Mouse (Mus musculus): ENCODE measurements around the gene Ccl1.
A peak's percentile ranks its signal among the peaks of the same experiment; 100 is the strongest.

Ccl1 gene

GRCm38 (mm10) chr11:82205221-82205620 lies 100.3 kb downstream of the Ccl1 start:
- DNase-seq (ENCODE audit: extremely low spot score), result no peak

- DNase-seq (ENCODE audit: extremely low spot score), result no peak
Observed at GRCm38 (mm10) chr11:82203706-82204105, 101.8 kb downstream of the Ccl1 start.

- no peak for DNase-seq (ENCODE audit: extremely low spot score)
Observed at GRCm38 (mm10) chr11:82197774-82198173, 107.7 kb downstream of the Ccl1 start.

GRCm38 (mm10) chr11:82194980-82195379 lies 110.5 kb downstream of the Ccl1 start:
- DNase-seq (ENCODE audit: extremely low spot score), result no peak

DNA sequence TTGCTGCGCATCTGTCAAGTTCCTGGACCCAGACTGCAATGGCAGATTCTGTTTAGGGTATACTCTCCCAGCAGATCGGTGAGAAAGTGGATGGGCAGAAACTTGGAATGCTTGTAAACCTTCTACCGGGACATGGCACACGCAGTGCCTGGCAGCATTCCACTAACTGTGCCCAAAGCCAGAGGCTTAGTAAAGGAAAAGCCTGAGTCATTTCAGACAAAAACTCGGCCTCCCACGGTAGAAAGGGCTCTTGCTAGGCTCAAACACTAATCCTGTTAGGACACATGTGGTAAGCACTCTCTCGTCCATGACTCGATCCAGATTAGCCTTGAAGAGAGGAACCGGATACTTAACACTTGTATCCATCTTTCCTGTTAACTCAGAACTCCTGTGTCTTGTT lies 111.7 kb downstream of the Ccl1 start:
- DNase-seq (ENCODE audit: extremely low spot score), result no peak

DNA sequence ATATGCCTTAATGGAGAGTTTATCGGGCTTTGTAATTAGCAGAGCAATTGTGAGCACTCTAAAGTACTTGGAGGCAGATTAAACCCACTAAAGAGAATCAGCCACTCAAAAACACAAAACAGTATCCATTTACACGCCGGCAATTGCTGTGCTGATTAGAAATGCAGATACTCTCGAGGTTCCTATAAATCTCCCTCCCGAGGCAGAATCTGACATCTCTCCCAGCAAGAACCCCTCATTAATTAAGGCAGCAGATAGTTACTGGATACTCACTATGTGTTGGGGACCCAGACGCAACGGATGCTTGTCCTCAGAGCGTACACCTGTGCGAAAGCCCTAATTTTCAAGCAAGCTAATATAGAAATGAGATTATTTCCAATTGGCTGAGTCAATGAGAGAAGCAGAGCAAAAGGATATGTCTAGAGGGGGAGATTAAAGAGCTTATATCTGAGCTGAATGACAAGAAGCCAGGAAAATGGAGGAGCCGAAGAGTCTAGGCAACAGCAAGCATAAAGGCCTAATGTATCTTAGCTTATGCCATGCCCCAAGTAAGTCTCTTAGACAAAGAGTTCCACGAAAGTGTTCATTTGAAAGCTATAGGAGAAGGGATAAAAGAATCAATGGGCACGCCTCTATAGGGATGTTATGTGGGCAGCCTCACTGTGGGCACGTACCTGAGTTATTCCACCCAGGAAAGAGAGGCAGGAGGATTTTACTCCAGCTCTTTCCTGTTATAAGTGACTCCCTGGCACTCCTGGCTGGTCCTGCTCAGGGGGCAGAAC lies 115.5 kb downstream of the Ccl1 start:
- DNase-seq (ENCODE audit: extremely low spot score), result no peak

DNA sequence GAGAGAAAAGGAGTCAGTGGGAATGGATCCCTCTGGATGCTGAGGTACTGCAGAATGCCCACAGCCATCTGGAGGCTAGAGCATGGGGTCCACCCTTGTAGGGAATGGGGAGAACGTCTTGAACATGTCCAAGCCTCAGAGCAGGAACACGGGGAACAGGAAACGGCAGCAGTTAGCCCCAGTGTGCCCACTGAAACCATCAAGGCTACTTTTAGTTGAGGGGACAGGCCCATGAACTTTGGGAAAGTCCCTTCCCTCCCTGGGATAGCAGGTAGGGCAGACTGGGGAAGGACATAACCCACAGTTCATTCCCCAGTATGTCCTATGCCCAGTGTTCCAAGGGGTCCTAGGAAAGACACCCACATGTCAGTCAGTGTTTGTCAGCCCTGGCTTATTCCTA lies 119.8 kb downstream of the Ccl1 start:
- DNase-seq (ENCODE audit: extremely low spot score), result no peak

GRCm38 (mm10) chr11:82183281-82183935 lies 122.1 kb downstream of the Ccl1 start:
- no peak for DNase-seq (ENCODE audit: extremely low spot score)

- DNase-seq (ENCODE audit: extremely low spot score), result no peak
Observed at GRCm38 (mm10) chr11:82182401-82182800, 123.1 kb downstream of the Ccl1 start.

DNA sequence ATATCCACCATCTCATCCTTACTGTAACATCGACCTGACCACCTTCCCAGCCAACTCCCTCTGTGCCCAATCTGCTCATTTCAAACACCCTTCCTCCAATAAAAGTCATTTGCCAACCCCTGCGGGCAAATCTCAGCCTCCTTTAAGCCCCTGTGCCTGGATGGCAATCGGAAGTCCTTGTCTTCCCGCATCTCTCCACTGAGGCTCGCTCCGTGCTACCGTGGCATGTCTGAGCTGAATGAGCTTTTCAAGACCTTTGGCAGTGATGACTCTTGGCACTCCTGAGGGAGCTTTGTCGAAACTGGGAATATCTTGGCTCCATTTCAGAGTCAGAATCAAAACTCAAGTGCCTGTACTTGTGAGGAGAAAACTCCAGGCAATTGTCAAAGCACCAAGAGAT lies 124.2 kb downstream of the Ccl1 start:
- DNase-seq (ENCODE audit: extremely low spot score), result no peak

DNA sequence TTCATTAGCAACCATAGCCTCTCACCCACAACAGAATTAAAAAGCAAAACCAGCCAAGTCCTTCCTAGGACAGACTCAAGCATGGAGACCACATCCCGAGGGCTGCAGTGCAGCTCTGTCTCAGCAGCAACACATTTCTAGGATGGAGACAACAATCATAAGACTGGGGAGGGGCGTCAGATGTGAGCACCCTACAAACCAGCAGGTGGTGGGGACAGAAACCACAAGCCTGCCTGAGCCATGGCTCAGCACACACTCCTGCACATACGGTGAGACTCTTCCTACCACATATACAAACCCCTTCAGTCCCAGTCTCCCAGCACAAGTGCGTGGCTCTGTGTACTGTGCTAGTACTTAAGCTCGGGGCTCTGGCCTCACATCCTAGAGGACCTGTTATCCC lies 127.3 kb downstream of the Ccl1 start:
- DNase-seq (ENCODE audit: extremely low spot score), result no peak

DNA sequence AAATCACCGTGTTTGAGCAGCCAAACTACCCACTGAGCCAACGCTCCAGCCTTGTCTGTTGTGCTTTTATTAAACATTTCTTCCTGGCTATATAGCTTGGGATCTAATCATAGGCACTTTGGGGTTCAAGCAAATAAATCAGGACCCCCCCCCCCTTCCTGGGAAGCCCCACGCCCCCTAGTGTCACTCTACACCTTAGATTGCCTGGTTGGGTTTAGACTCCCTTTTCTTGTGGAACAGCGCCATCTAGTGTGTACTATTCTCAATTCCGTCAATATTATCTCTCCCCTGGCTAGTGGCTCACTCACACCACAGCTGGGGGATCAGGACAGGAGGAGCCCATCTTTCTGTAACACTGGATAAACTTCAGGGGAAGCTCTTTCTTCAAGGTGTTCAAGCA lies 127.8 kb downstream of the Ccl1 start:
- peak; percentile 71 for DNase-seq (ENCODE audit: extremely low spot score)

GRCm38 (mm10) chr11:82174794-82175193 lies 130.7 kb downstream of the Ccl1 start:
- peak; percentile 59 for DNase-seq (ENCODE audit: extremely low spot score)

DNA sequence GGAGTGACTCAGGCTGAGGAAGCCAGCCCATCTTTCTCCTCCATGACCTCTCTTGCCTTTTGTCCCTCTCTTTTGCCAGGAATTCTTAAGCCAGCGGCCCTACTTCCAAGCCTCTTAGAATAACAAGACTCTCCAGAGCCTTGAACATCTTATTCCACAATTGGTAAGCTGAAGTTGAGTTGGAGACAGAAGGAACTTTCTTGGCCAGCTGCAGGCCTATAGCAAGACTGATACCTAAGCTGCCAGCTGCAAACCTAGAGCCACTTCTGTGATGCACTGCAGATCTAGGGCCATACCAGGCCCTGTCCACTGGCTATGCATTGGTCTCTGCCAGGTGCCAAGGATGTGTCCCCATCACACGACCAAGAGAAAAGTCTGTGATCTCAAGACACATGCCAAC lies 132.0 kb downstream of the Ccl1 start:
- no peak for DNase-seq (ENCODE audit: extremely low spot score)

DNA sequence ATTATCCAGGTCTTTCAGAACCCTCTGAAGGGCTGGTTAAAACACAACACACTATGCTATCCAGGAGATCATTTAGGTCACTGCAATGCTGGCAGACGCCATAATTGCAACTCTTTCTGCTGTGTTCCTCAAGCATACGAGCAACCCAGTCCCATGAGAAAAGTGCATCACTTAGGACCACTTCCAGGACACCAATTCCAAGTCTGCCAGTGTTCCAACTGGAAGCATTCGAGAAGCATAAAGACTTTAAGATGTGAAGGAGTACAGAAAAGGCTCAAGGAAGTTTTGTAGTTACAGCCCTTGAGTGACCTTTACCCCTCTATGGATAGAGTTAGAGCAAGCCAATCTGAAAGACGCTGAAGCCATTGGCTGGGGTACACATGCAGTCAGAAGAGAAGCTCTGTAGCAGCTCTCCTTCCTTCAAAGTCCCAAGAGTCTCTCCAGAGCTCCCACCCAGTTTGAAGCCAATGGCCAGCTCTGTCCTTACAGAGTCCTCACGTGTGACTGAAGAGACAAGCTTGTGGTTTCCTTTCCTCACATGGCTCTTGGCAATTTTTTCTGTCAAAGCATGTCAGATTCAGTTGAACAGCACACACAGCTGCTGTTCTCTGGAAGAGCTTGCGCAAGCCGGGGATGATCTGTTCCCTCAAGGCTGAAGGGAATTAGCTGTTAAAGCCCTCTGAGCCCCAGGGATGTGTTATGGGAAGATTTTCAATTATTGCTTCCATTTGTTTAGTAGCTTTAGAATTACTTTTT lies 134.0 kb downstream of the Ccl1 start:
- DNase-seq (ENCODE audit: extremely low spot score), result no peak

DNA sequence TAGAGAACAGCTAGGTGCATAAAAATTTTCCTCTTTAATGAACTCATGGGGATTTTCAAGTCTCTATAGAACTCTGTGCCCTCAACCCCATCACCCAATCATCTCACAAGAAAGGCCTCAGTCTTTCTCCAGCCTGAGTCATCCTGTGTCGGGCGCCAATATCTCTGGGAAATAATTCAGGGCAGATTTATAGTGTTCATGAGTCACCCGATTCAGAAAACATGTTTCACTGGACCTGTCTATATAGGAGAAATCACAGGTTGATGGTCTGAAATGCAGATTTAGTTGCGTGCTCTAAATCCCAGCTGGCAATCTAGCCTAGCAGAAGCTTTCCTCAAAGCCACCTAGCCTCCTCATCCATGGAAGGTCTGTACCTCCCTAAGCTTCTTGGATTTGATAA lies 136.0 kb downstream of the Ccl1 start:
- no peak for DNase-seq (ENCODE audit: extremely low spot score)

- DNase-seq (ENCODE audit: extremely low spot score), result no peak
Observed at GRCm38 (mm10) chr11:82168308-82168707, 137.2 kb downstream of the Ccl1 start.

- DNase-seq (ENCODE audit: extremely low spot score), result no peak
Observed at GRCm38 (mm10) chr11:82163285-82163684, 142.2 kb downstream of the Ccl1 start.

DNA sequence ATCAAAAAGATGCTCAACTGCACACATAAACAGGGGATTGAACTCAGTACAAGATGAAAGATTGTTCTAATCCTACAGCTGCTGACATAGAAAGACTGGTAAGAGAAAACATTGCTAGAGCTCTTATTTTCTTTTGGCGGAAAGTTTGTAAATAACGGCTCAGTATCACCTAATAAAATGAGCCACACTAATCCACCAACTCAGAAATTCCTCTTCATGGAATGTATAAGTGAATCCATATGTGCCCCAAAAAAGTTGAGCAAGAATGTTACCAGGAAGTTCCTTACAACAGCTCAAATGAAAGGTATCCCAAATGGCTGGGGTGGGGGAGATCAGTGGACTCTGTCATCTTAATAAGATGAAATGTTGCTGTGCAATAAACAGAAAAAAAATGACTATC lies 146.4 kb downstream of the Ccl1 start:
- no peak for DNase-seq (ENCODE audit: extremely low spot score)

DNA sequence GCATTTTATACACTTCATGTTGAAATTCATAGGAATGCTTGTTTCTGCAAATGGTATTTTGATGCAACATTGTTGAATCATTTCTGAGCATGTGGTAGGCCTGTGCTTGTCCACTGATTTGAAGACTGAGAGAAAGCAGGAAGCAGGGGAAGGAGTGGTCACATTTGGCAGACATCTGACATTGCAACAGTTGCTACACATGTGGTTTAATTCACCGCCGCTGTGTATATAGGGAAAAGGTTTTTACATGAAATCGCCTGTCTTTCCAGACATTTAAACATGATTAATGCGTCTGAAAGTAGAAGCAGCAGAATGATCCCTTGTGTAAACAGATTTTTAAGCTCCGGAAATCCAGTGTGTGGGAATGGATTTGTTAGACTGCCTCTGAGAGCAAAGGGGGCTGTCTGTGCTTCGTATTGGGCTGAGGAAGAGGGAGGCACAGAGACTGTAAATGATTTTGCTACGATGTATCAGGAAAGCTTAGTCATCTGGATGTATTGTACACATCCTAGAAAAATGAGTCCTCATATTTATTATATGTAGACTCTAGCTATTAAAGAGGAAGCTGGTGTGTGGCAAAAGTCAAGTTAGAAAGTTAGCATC lies 165.9 kb downstream of the Ccl1 start:
- no peak for DNase-seq (ENCODE audit: extremely low spot score)

DNA sequence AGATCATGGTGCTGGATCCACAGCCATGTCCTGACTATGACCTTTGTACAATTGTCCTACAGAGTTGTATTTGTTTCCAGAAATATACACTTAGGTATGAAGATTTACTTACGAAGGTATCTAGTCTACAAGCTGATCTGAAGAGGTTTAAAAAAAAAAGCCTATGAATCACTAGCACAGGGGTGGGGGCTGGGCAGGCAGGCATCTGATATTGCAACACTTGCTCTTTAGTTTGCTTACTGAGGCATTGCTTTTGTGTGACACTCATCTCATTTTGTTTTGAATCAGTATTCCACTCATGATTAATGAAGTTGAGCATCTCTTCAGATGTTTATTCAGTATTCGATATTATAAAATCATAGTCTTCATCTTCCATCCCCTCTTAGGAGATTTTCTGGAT lies 169.3 kb downstream of the Ccl1 start:
- no peak for DNase-seq (ENCODE audit: extremely low spot score)

GRCm38 (mm10) chr11:82132977-82133376 lies 172.5 kb downstream of the Ccl1 start:
- DNase-seq (ENCODE audit: extremely low spot score), result no peak

Measured in embryo, embryonic 9.5 days (tissue).